Mouse (Mus musculus): ENCODE results near the gene Nploc4.

DNA sequence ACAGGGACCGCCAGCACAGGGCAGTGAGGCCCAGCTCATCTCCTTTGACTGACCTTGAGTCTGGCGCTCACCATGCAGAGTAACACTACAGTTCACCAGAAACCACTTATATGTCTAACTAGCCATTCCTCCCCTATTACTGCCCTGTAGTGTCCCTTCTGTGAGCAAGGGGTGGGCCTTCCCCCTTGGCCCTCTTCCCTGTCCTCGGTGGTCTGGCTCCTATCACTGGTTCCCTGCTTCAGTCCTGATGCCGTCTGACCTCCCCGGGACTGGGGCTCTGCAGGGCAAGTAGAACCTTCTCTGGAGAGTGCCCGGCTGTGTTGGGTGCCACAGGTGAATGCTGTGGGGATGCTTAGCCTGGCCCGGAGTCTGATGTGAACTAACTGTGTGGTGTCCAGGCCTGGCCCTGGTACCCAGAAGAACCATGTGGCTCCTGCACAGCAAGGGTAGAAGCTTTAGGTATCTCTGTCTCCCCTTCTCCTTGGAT lies 46.0 kb upstream of the Nploc4 start:
- TF ChIP-seq CTCF (conservative IDR thresholded peaks at IDR 0.05 in 1 of 2, IDR thresholded peaks at IDR 0.05 in 1 of 2; ENCODE audit: low read depth in 2 of 2, low read length in 2 of 2) (no peak), POLR2A (IDR thresholded peaks at IDR 0.05; ENCODE audit: low read depth, low read length) (no peak), ETS1 (conservative IDR thresholded peaks at IDR 0.05; ENCODE audit: low read depth, low read length) (no peak), CHD2 (IDR thresholded peaks at IDR 0.05; ENCODE audit: low read length) (no peak), ZC3H11A (IDR thresholded peaks at IDR 0.05; ENCODE audit: low read depth, low read length) (no peak), EP300 (IDR thresholded peaks at IDR 0.05; ENCODE audit: low read length) (no peak), TCF12 (IDR thresholded peaks at IDR 0.05; ENCODE audit: low read depth, low read length) (no peak), TBP (conservative IDR thresholded peaks at IDR 0.05; ENCODE audit: low read depth, low read length) (no peak), JUN (IDR thresholded peaks at IDR 0.05; ENCODE audit: insufficient read depth, low read depth, low read length) (no peak)

Data from CH12.LX (cell line).